Mouse (Mus musculus): Measurements from ENCODE around the gene Hyal6.

DNA sequence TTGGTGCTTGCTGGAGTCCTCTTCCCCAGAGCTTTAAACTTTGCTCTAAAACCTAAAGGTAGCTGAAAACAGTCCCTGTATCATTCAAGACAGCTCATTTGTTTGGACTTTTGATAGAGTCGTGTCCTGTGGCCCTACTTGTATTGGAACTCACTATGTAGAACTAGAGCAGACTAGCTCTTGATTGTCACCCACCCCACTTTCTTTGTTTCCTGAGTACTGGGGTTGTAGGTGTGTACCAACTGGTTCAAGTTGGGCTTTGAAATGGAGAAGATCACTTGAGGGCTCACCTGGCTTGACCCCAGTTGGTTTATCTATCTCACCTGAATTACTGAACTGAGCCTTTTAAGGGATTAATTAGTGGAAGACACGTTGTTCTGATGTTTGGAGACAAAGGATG, 46.1 kb downstream of the Hyal6 start:
- TF ChIP-seq CTCF (IDR thresholded peaks at IDR 0.05; ENCODE audit: low read depth) (no peak), EP300 (IDR thresholded peaks at IDR 0.05; ENCODE audit: low read depth) (no peak)

All from liver, postnatal 0 days (tissue).